In the genomic region with DNA sequence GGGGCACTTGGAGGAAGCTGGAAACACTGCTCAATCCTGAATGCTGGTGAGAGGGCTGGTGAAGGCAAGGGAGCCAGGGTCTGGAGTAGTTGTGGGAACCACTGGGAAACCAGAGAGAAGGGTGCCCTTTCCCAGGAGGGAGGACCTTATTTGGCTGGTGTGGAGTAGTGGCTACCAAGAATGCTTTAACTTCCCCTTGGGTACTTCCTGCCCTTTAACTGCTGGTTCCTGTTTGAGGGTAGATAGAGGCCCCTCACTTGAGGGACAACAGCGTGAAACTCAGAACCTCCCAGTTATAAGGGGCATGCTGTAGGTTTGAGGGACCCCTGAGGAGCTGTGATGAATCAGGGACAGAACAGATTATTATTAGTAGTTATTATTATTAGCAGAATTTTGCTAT, we compare ENCODE assay signal across 17 mouse cellular contexts. TPM values are rescaled to one million over a fixed set of nuclear protein-coding genes. Genes with fewer than 3 reads are reported as not detected.
DNase-seq lines count a peak whose midpoint lies in the region; ATAC-seq lines count a peak whose summit lies in the region.
"Had no signal": no experiment of that assay in that cellular context is flagged by ENCODE, and none has a peak within 500 bp of the region (broad histone marks: within the 10 kb centered on the region; RNA-seq: fewer than 3 reads in every experiment).

No protein-coding gene starts in this region.

- DNase-seq in CD4-positive, CD25-positive, alpha-beta regulatory T cell, adult 2 months (ENCODE audit: low read depth, low spot score), result peak; percentile 37
- DNase-seq in spleen, postnatal 36 days (ENCODE audit: low spot score in 2 of 2), result peak; percentile 65 to 76
- no peak for DNase-seq in spleen, adult 18-20 months
- peak; percentile 59 for DNase-seq in induced T-regulatory cell, adult 2 months (ENCODE audit: low read depth)
- peak; percentile 43 for DNase-seq in naive thymus-derived CD4-positive, alpha-beta T cell, adult 2 months (ENCODE audit: low read depth)
- no peak for DNase-seq in natural killer cell, adult 2 months (ENCODE audit: low spot score in 2 of 2)
- no peak for DNase-seq in adrenal gland, postnatal 4 days (ENCODE audit: low spot score in 2 of 2)
- DNase-seq: adrenal gland, adult 2 months; cerebellum, adult 11-12 months had no signal

- no peak for ATAC-seq in CD4-positive, CD25-positive, alpha-beta regulatory T cell, adult 4 months
- ATAC-seq: hindbrain, embryonic 16.5 days had no signal

RNA-seq across cellular contexts. Expression of a gene that starts 0.9 kb away (rescaled TPM):
- 10 to 100 TPM in 1 of 2 experiments, 1 to 10 TPM in 1; 7.3 to 10.0 TPM for polyA plus RNA-seq in CD4-positive, CD25-positive, alpha-beta regulatory T cell, adult 4 months (2017; shearing (Covaris generic))
- 10 to 100 TPM; 11.0 to 13.5 TPM for total RNA-seq in adrenal gland, postnatal 4 days (2021)
- polyA plus RNA-seq: erythroblast, embryonic 14.5 days had no signal

RNA-seq across cellular contexts. Expression of a gene that starts 5.1 kb away (rescaled TPM):
- 100 to 1,000 TPM; 154 to 344 TPM for polyA plus RNA-seq in CD4-positive, CD25-positive, alpha-beta regulatory T cell, adult 4 months (2017; shearing (Covaris generic))
- 1 to 10 TPM; 6.6 to 9.3 TPM for total RNA-seq in adrenal gland, postnatal 4 days (2021)

RNA-seq across cellular contexts. Expression of a gene that starts 12.6 kb away (rescaled TPM):
- 10 to 100 TPM; 15.3 to 23.5 TPM for polyA plus RNA-seq in CD4-positive, CD25-positive, alpha-beta regulatory T cell, adult 4 months (2017; shearing (Covaris generic))
- total RNA-seq in adrenal gland, postnatal 4 days (2021), result under 1 TPM; 0.42 to 0.76 TPM
- total RNA-seq: left cerebral cortex, adult 18-20 months; liver, adult 2 months had no signal
- polyA plus RNA-seq: heart, embryonic 11.5 days; hindbrain, embryonic 16.5 days; midbrain, embryonic 10.5 days had no signal

RNA-seq across cellular contexts. Expression of a gene that starts 13.3 kb away (rescaled TPM):
- polyA plus RNA-seq in CD4-positive, CD25-positive, alpha-beta regulatory T cell, adult 4 months (2017; shearing (Covaris generic)), result 1 to 10 TPM; 1.8 to 3.7 TPM
- 10 to 100 TPM in 1 of 2 experiments, 1 to 10 TPM in 1; 9.8 to 10.6 TPM for total RNA-seq in adrenal gland, postnatal 4 days (2021)
- polyA plus RNA-seq: erythroblast, embryonic 14.5 days had no signal

RNA-seq across cellular contexts. Expression of a gene that starts 16.0 kb away (rescaled TPM):
- polyA plus RNA-seq in CD4-positive, CD25-positive, alpha-beta regulatory T cell, adult 4 months (2017; shearing (Covaris generic)), result 10 to 100 TPM; 82.7 to 99.0 TPM
- total RNA-seq in adrenal gland, postnatal 4 days (2021), result under 1 TPM; 0.73 to 0.78 TPM
- total RNA-seq: liver, adult 2 months had no signal
- polyA plus RNA-seq: heart, embryonic 11.5 days; kidney, postnatal 0 days; liver, adult 2 months; midbrain, embryonic 10.5 days had no signal

Comparison
In these comparisons a context has a peak if more than half of its experiments do, and no peak if none do; other contexts are left out.
1. DNase-seq: peak in CD4-positive, CD25-positive, alpha-beta regulatory T cell, adult 2 months (single experiment), spleen, postnatal 36 days (2 of 2), induced T-regulatory cell, adult 2 months (single experiment) and naive thymus-derived CD4-positive, alpha-beta T cell, adult 2 months (single experiment); none in spleen, adult 18-20 months (0 of 2), natural killer cell, adult 2 months (0 of 2) and adrenal gland, postnatal 4 days (0 of 2).